Mouse (Mus musculus) lung, postnatal 36 days (tissue): ENCODE data around the gene Tex44.
A peak's percentile ranks its signal among the peaks of the same experiment; 100 is the strongest.

Experiments
- DNase-seq: peaks from one replicate; pipeline ENCODE4 v3.0.0; 2022; ENCODE audit warnings: mixed read lengths

The Tex44 gene

GRCm38 (mm10) chr1:86426128-86426527, at the start of gene Tex44, which contains the start of gene Nmur1:
Tex44 (plus strand) TSS chr1:86426329.
Nmur1 (minus strand) TSS chr1:86426228.
- no peak for DNase-seq

- DNase-seq, result no peak
Observed at GRCm38 (mm10) chr1:86376354-86376753, 49.8 kb upstream of the Tex44 start.

DNA sequence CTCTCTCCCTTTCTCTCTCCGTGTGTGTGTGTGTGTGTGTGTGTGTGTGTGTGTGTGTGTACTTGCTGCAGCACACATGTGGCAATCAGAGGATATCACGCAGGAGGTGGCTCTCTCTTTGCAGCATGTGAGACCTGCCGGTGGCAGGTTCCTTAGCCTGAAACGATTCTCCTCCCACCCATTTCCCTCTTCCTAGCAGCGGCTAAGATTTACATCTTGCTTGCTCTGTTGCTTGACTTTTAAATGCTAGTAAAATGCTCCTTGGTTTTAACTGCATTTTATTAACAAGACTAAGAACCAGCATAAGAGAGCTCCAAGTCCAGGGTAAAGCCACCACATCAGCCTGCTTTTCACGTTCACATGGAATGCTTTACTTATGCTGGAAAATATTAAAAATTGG, 47.5 kb upstream of the Tex44 start:
- DNase-seq, result no peak

DNA sequence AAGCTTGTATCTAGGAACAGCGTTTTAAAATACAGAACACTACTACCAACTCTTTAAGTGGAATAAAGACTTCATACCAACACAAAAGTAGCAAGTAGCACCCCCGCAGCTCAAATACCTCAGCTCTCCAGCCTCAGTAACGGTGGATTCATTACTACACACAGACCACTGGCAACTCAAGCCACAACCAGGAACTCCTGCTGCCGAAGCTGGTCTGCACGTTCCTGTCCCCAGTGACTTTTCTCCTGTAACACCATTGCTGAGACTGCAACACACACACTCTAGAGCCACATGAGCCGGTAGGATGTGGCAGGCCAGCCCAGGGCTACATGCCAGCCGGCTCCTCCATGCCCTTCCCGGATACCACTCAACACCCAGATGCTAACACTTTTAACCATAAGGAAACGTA, 47.0 kb upstream of the Tex44 start:
- DNase-seq, result no peak

GRCm38 (mm10) chr1:86381027-86381426, 45.1 kb upstream of the Tex44 start:
- DNase-seq, result peak; percentile 86

- DNase-seq, result peak; percentile 81
Observed at GRCm38 (mm10) chr1:86389230-86389629, 36.9 kb upstream of the Tex44 start.

DNA sequence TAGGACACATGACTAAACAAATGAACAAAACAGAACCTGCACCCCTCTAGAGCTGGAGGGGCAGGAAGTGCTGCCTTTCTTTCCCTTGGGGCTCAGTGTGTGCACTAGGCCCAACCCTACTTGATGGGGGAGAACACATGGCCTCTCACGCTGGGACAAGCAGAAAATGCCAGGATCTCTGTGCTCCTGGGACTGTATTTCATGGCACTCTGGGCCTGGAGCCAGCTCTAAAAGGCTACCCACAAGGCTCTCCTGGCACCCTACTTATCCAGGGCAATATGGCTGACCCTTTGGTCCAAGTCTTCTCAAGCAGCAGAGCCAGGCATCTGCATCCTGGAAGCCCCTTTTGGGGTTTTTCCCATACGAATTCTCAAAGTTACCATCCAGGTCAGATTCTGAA, 34.7 kb upstream of the Tex44 start:
- DNase-seq, result no peak

GRCm38 (mm10) chr1:86393219-86393618, 32.9 kb upstream of the Tex44 start:
- DNase-seq, result no peak

DNA sequence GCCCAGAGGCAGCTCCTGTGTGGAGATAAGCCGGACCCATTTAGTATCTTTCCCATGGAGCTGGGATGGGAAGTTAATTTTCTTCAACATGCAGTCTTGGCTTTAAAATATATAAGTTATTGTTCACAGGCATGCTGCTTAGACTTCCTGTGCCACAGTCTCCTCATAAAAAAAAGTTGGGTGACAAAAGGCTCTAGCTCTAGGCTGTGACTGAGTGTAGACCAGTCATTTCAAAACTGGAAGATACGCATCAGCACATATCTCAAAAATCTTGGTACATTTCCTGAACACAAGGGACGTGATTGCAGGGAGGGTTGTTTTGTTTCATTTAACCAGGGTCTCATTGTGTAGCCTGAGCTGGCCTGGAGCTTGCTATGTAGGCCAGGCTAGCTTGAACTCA, 31.9 kb upstream of the Tex44 start:
- DNase-seq, result no peak

DNA sequence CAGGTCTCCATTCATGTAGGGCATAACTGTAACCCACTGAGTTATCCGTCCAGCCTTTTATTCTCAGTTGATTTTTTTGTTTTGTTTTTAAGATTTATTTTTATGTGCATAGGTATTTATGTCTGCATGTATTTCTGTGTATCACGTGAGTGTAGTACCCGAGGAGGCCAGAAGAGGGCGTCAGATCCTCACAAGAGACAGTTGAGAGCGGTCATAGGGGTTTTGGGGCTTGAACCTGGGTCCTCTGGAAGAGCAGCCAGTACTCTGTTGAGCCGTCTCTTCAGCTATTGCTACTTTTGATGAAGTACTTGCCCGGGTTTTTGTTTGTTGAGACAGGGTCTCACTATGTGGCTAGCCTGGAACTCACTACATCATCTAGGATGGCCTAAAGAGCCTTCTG, 30.2 kb upstream of the Tex44 start:
- no peak for DNase-seq

- peak; percentile 54 for DNase-seq
Observed at GRCm38 (mm10) chr1:86397621-86398020, 28.5 kb upstream of the Tex44 start.

DNA sequence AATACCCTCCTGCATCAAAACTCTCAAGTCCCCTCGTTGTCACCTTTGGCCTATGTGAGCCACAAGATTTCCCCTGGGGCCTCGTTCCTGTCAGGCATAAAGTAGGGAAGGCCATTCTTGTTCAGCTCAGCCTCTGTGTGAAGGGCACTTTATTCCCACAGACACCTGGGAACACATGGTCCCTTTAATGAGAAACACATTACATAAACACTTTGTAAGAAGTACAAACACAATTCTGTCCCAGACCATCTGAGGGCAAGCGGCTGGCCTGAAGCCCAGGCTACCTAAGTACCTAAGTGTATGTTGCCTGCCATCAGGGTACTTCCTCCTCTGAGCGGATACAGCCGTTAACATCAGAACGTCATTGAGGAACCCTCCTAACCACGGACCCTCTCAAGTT, 27.9 kb upstream of the Tex44 start:
- DNase-seq, result peak; percentile 75

GRCm38 (mm10) chr1:86399322-86399721, 26.8 kb upstream of the Tex44 start:
- DNase-seq, result peak; percentile 48

DNA sequence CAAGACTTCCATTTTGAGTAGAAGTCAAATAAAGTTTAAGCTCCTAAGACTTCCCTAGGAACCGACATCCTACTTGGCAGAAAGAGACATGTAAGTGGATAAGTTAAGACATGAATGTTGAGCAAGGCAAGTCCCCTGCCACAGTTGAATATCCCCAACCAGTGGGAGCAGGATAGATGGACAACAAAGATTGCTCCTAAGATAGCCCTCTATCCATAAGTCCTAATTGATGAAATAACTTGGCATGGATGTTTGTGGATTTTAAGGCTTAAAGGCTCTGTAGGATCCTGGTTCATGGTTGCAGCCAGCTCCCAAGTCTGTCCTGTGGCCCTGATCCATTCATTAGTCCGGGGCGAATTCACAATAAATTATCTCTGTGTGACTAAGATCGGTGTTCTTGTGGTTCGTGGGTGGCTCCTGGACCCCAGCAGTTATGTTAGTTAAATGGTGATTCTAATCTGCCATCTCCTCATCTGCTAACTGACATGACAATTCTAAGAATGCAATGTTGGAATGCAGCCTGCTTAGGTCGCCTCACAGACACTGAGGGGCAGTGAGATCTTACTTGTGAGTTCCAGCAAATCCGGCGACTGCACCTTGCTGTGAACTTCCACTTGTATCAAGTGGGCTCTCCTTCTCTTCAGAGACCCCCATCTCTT, 25.9 kb upstream of the Tex44 start:
- DNase-seq, result no peak

- DNase-seq, result peak; percentile 37
Observed at GRCm38 (mm10) chr1:86404834-86405233, 21.3 kb upstream of the Tex44 start.

GRCm38 (mm10) chr1:86406313-86406712, 19.8 kb upstream of the Tex44 start:
- peak; percentile 23 for DNase-seq

DNA sequence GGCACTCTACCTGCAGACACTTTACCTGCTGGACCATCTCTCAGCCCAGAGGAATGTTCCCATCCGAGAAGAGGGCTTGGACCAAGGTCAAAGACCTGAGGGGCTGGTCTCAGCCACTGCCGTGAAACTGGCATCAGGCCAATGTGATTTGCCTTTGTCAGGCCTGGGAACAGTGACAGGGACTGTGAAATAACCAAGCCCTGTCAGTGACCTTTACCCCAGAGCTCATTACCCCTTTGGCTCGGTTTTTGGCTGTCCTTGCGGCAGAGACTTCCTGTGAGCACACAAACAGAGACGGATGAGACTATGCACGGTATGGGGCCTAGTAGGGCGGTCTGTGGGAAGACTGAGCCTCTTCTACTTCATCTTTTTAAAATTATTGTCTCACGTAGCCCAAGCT, 19.2 kb upstream of the Tex44 start:
- peak; percentile 70 for DNase-seq

DNA sequence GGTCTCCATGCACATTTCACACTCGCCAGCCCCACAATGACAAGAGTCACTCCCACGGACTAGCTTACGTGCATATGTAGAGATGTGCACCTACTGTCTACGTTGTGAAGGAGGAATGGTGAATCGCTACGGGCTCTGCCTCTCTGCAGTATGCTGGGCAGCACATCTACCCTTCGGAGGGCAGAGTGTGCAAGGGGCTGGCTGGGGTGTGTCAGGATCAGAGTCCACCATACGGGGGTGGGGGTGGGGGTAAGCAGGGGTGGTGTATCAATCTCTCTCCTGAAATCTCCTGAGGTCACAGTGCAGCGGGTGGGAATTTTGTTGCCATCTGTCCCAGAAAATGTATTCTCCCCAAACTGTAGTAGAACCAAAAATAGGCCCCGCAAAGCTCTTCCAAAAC, 17.6 kb upstream of the Tex44 start:
- no peak for DNase-seq

DNA sequence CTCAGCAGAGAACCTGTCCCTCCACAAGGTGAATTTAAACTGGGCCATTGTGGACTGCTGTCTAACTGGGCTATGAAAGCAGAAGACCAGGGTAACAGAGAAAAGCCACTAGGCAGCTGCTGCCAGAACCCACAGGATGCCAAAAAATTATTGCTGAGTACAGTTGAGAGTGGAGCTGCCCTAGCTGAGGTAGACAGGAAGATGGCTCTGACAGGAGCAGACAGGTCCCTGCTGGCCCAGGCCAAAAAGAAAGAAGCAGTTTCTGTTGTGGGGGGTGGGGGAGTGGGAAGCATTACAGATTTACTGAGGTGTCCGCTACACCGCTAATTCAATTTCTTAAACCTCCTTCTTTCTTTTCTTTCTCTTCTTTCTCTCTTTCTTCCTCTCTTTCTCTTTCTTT, 16.7 kb upstream of the Tex44 start:
- DNase-seq, result no peak

DNA sequence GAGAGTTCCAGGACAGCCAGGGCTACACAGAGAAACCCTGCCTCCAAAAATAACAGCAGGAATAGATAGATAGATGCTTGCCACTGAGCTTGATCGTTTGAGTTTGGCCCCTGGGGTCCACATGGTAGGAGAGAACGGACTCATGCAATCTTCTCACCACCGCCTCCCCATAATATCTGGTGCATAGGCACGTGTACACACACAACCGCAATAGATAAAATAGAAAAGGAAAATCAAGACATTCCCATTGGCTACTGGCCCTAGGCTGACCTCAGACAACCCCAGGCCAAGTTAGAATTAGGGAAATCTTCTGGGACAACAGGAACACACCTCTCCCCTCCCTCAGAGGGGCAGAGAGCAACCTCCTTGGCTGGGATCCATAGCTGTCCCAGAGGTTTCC, 11.4 kb upstream of the Tex44 start:
- DNase-seq, result no peak

GRCm38 (mm10) chr1:86415144-86415543, 11.0 kb upstream of the Tex44 start:
- DNase-seq, result no peak

GRCm38 (mm10) chr1:86415612-86416184, 10.4 kb upstream of the Tex44 start:
- no peak for DNase-seq

- DNase-seq, result no peak
Observed at GRCm38 (mm10) chr1:86416321-86416720, 9.8 kb upstream of the Tex44 start.

DNA sequence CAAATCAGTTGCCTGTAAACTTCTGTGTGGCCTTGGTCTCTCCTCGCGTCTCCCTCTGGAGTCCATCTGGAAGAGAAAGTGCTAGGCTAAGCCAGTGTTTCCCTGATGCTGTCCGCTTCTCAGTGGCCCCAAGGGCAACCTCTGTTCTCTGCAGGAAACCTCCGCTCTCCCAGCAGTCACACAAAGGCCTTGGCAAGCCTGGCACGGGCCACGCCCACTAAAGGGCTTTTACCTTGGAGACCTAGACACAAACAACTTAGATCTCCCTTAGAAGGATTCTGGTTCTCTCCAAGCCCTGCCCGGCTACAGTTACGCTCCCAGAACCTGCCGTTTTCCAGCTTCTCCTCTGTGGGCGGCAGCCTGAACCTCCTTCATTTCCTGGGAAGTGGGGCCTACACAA, 5.1 kb upstream of the Tex44 start:
- peak; percentile 81 for DNase-seq

GRCm38 (mm10) chr1:86423879-86424278, 2.2 kb upstream of the Tex44 start:
- DNase-seq, result no peak
